In genomic region chr3:140111414-140112172, GRCm38 (mm10) we compare ENCODE assay signal across 16 mouse cellular contexts.
"Had no signal": no experiment of that assay in that cellular context is flagged by ENCODE, and none has a peak within 500 bp of the region (broad histone marks: within the 10 kb centered on the region; RNA-seq: fewer than 3 reads in every experiment).

No protein-coding gene starts in this region.

- ATAC-seq: intestine, postnatal 0 days; liver, embryonic 12.5 days; midbrain, embryonic 13.5 days had no signal

- H3K36me3 ChIP-seq: limb, embryonic 15.5 days; liver, embryonic 12.5 days; lung, embryonic 15.5 days; midbrain, embryonic 13.5 days; neural tube, embryonic 13.5 days; stomach, embryonic 15.5 days had no signal

- H3K4me1 ChIP-seq: limb, embryonic 15.5 days; liver, embryonic 12.5 days; lung, embryonic 15.5 days; megakaryocyte, embryonic 14.5 days; midbrain, embryonic 13.5 days; neural tube, embryonic 13.5 days; stomach, embryonic 15.5 days had no signal

- H3K27ac ChIP-seq: limb, embryonic 15.5 days; liver, embryonic 12.5 days; lung, embryonic 15.5 days; macrophage; midbrain, embryonic 13.5 days; neural tube, embryonic 13.5 days; stomach, embryonic 15.5 days had no signal

- H3K27me3 ChIP-seq: limb, embryonic 15.5 days; liver, embryonic 12.5 days; lung, embryonic 15.5 days; megakaryocyte, embryonic 14.5 days; midbrain, embryonic 13.5 days; neural tube, embryonic 13.5 days; stomach, embryonic 15.5 days had no signal

- H3K9ac ChIP-seq: limb, embryonic 15.5 days; liver, embryonic 12.5 days; lung, embryonic 15.5 days; midbrain, embryonic 13.5 days; neural tube, embryonic 13.5 days; stomach, embryonic 15.5 days had no signal

- H3K4me3 ChIP-seq: limb, embryonic 15.5 days; liver, embryonic 12.5 days; lung, embryonic 15.5 days; megakaryocyte, embryonic 14.5 days; midbrain, embryonic 13.5 days; neural tube, embryonic 13.5 days; stomach, embryonic 15.5 days had no signal

- H3K4me2 ChIP-seq: limb, embryonic 15.5 days; liver, embryonic 12.5 days; lung, embryonic 15.5 days; midbrain, embryonic 13.5 days; neural tube, embryonic 13.5 days; stomach, embryonic 15.5 days had no signal

- H3K9me3 ChIP-seq: limb, embryonic 15.5 days; lung, embryonic 15.5 days; midbrain, embryonic 13.5 days; neural tube, embryonic 13.5 days; stomach, embryonic 15.5 days had no signal

- DNase-seq: kidney, adult 8-10 months; kidney, postnatal 10 days; kidney, postnatal 4 days; lung, postnatal 14 days; right cerebral cortex, postnatal 14 days; thymus, adult 2 months; thymus, postnatal 25 days had no signal
